Mouse (Mus musculus) olfactory bulb, adult 2 months (tissue): ENCODE measurements at regions not wholly inside any gene's neighbourhood (a gene's known extent, or its start where the extent isn't known, plus 50 kb on each side); places are given as distances from the start of the nearest gene placed in this dataset.

Experiments
- CTCF ChIP-seq: fragments of 200-500 bp; IDR thresholded peaks from 2 replicates; pipeline ENCODE4 v1.5.1; 2012; ENCODE audit warnings: low read depth, mild to moderate bottlenecking, low read length, moderate library complexity; ENCODE audit not compliant: insufficient read depth
- POLR2A ChIP-seq: fragments of 200-500 bp; IDR thresholded peaks from 2 replicates; pipeline ENCODE4 v1.6.1; 2012; ENCODE audit warnings: mild to moderate bottlenecking, low read depth, low read length, moderate library complexity; ENCODE audit not compliant: insufficient read depth

GRCm38 (mm10) chr5:39138375-39138774 lies 261.8 kb upstream of the Clnk start:
- TF ChIP-seq CTCF (no peak), POLR2A (no peak)
